Mouse (Mus musculus) kidney, embryonic 14.5 days (tissue): ENCODE measurements around the gene Tent5c. TPM values are rescaled to one million over a fixed set of nuclear protein-coding genes. Genes with fewer than 3 reads are reported as not detected.

Source experiments
- ATAC-seq: fragments of 200-750 bp; cut with Nextera tagmentation; 2 replicates; pipeline ENCODE4 v1.8.0; 2017; ENCODE audit warnings: moderate number of reproducible peaks, mild to moderate bottlenecking, moderate TSS enrichment, moderate library complexity; ENCODE audit not compliant: low FRiP score, low TSS enrichment
- H3K27ac ChIP-seq: fragments of 300-500 bp; sonication (generic); 2 replicates; pipeline ENCODE4 v1.5.1; 2014; ENCODE audit warnings: low read depth, mild to moderate bottlenecking, low read length, moderate library complexity, mixed read lengths
- H3K27me3 ChIP-seq: fragments of 300-500 bp; sonication (generic); 2 replicates; pipeline ENCODE4 v1.6.1; 2014; ENCODE audit warnings: mild to moderate bottlenecking, low read length; ENCODE audit not compliant: control insufficient read depth, insufficient read depth
- H3K36me3 ChIP-seq: fragments of 300-500 bp; sonication (generic); 2 replicates; pipeline ENCODE4 v1.6.1; 2014; ENCODE audit warnings: low read length, mixed read lengths; ENCODE audit not compliant: control insufficient read depth, insufficient read depth
- H3K4me1 ChIP-seq: fragments of 300-500 bp; sonication (generic); 2 replicates; pipeline ENCODE4 v1.6.1; 2014; ENCODE audit warnings: low read length, mixed read lengths; ENCODE audit not compliant: control insufficient read depth, insufficient read depth
- H3K4me2 ChIP-seq: fragments of 300-500 bp; sonication (generic); replicated peaks from 2 replicates; pipeline ENCODE4 v1.6.1; 2014; ENCODE audit warnings: low read depth, mild to moderate bottlenecking, low read length
- H3K4me3 ChIP-seq: fragments of 300-500 bp; sonication (generic); 2 replicates; pipeline ENCODE4 v1.5.1; 2014; ENCODE audit warnings: mild to moderate bottlenecking, low read length
- H3K9ac ChIP-seq: fragments of 300-500 bp; sonication (generic); 2 replicates; pipeline ENCODE4 v1.6.1; 2014; ENCODE audit warnings: low read depth, mild to moderate bottlenecking, low read length, moderate library complexity
- H3K9me3 ChIP-seq: fragments of 300-500 bp; sonication (generic); 2 replicates; pipeline ENCODE4 v1.6.1; 2016; ENCODE audit warnings: low read length; ENCODE audit not compliant: control insufficient read depth
- WGBS: fragments of 180-500 bp; shearing (Covaris S2); extraction: QIAGEN DNeasy Blood & Tissue Kit; methylation state at CpG from one replicate; pipeline ENCODE4 v1.1.7; 2014; 5-methylcytosine and 5-hydroxymethylcytosine counted together
- polyA plus RNA-seq: library from polyadenylated mRNA; unstranded; fragments of >200 nt; fragmentation: Nextera tagmentation; extraction: Ambion mirVana; gene quantifications from 2 replicates; pipeline ENCODE4 v1.2.1, GENCODE M21; 2014

Tent5c gene
- polyA plus RNA-seq, result 1.8 and 5.7 TPM in 2 replicates

GRCm38 (mm10) chr3:100489133-100490009 is at the start of gene Tent5c:
Tent5c (minus strand) TSS chr3:100489324.
- Histone ChIP-seq H3K27me3 (peaks cover 23% of the 10 kb centered on the region), H3K9ac (peak within 1 kb of the TSS; percentile 61), H3K4me1 (peaks cover 5% of the 10 kb centered on the region), H3K9me3 (no peaks in the 10 kb centered on the region), H3K4me3 (peak within 1 kb of the TSS; percentile 62), H3K4me2 (peak within 1 kb of the TSS; percentile 98), H3K36me3 (no peaks in the 10 kb centered on the region), H3K27ac (no peak within 1 kb of the TSS)
- WGBS, result under 1% methylated on average over 49 of the region's 73 CpGs
- ATAC-seq, result peak; percentile 96

GRCm38 (mm10) chr3:100536686-100537085 is 47.6 kb upstream of the Tent5c start:
- H3K4me2 ChIP-seq, result no peak overlapping the region
- ATAC-seq, result no peak
- 95% methylated on average over 2 of the region's 2 CpGs for WGBS
- H3K27me3 ChIP-seq, result no peaks in the 10 kb centered on the region
- H3K9me3 ChIP-seq, result no peaks in the 10 kb centered on the region
- no peak overlapping the region for H3K27ac ChIP-seq
- no peak overlapping the region for H3K9ac ChIP-seq
- H3K4me1 ChIP-seq, result no peaks in the 10 kb centered on the region
- H3K36me3 ChIP-seq, result no peaks in the 10 kb centered on the region
- H3K4me3 ChIP-seq, result no peak overlapping the region

- Histone ChIP-seq H3K27ac (no peak overlapping the region), H3K27me3 (no peaks in the 10 kb centered on the region), H3K9me3 (no peaks in the 10 kb centered on the region), H3K4me1 (no peaks in the 10 kb centered on the region), H3K4me3 (no peak overlapping the region), H3K36me3 (no peaks in the 10 kb centered on the region), H3K9ac (no peak overlapping the region), H3K4me2 (no peak overlapping the region)
- 76% methylated on average over 4 of the region's 4 CpGs for WGBS
- ATAC-seq, result no peak
These were observed 46.8 kb upstream of the Tent5c start for GRCm38 (mm10) chr3:100535902-100536301.

DNA sequence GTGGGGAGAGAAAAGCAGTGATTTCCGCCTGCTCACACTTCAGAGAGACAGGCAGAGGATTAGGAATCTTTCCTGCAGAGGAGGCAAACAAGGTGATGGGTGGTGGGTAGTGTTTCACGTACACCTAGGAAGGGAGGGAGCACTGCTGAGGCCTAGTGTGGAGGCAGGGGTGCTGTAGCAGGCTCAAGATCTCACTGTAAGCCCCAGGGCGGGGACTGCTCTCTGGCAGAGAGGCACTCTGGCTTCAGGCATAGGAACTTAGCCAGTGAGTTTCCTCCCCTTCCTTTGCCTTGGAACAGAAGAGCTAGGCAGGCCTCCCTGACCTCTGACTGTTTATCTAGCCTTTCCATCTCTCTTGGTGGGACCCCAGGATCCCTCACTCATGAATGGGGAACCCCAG is 46.2 kb upstream of the Tent5c start:
- H3K9ac ChIP-seq, result no peak overlapping the region
- H3K27ac ChIP-seq, result no peak overlapping the region
- no peaks in the 10 kb centered on the region for H3K36me3 ChIP-seq
- no peak overlapping the region for H3K4me3 ChIP-seq
- ATAC-seq, result no peak
- 49% methylated on average over 3 of the region's 3 CpGs for WGBS
- H3K9me3 ChIP-seq, result no peaks in the 10 kb centered on the region
- H3K4me1 ChIP-seq, result no peaks in the 10 kb centered on the region
- no peak overlapping the region for H3K4me2 ChIP-seq
- no peaks in the 10 kb centered on the region for H3K27me3 ChIP-seq

GRCm38 (mm10) chr3:100534394-100534793 is 45.3 kb upstream of the Tent5c start:
- 85% methylated on average over 3 of the region's 3 CpGs for WGBS
- Histone ChIP-seq H3K27ac (no peak overlapping the region), H3K9me3 (no peaks in the 10 kb centered on the region), H3K4me2 (no peak overlapping the region), H3K4me3 (no peak overlapping the region), H3K9ac (no peak overlapping the region), H3K36me3 (no peaks in the 10 kb centered on the region), H3K4me1 (no peaks in the 10 kb centered on the region), H3K27me3 (no peaks in the 10 kb centered on the region)
- no peak for ATAC-seq

- ATAC-seq, result no peak
These were observed 44.3 kb upstream of the Tent5c start for GRCm38 (mm10) chr3:100533429-100533828.

GRCm38 (mm10) chr3:100530919-100531318 is 41.8 kb upstream of the Tent5c start:
- H3K9me3 ChIP-seq, result no peaks in the 10 kb centered on the region
- no peaks in the 10 kb centered on the region for H3K36me3 ChIP-seq
- H3K4me3 ChIP-seq, result no peak overlapping the region
- no peaks in the 10 kb centered on the region for H3K27me3 ChIP-seq
- WGBS, result 93% methylated on average over 5 of the region's 5 CpGs
- H3K4me1 ChIP-seq, result no peaks in the 10 kb centered on the region
- no peak overlapping the region for H3K27ac ChIP-seq
- no peak overlapping the region for H3K9ac ChIP-seq
- no peak for ATAC-seq
- H3K4me2 ChIP-seq, result no peak overlapping the region

More at GRCm38 (mm10) chr3:100533429-100533828, 44.3 kb upstream of the Tent5c start:
- Histone ChIP-seq H3K36me3 (no peaks in the 10 kb centered on the region), H3K27ac (no peak overlapping the region), H3K4me3 (no peak overlapping the region), H3K4me1 (no peaks in the 10 kb centered on the region), H3K9me3 (no peaks in the 10 kb centered on the region), H3K9ac (no peak overlapping the region), H3K27me3 (no peaks in the 10 kb centered on the region), H3K4me2 (no peak overlapping the region)

DNA sequence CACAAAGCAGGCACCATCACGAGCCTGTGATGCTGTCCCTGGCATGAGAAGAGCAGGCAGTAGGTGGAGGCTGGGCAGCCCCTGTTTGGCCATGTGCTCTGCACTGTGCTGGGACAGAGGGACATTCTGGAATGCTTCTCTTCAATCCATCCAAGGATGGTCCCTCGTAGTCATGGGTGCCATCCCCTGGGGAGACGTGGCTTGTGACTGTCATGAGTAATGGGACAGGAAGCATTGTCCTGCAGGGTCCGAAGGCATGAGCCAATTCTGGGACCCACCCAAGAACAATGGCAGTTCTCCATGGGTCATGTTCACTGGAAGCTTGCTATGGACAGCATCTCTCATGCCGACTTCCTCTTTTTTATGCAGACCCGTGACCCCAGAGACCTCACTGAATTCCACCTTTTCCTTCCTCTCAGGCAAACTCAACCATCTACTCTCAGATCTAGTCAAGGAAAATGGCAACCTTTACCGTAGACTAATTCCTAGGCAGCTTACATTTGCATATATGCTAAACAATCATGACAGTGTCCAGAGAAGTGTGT is 41.2 kb upstream of the Tent5c start:
- WGBS, result 85% methylated on average over 7 of the region's 7 CpGs

GRCm38 (mm10) chr3:100522671-100523070 is 33.5 kb upstream of the Tent5c start:
- ATAC-seq, result no peak
- 78% methylated on average over 7 of the region's 7 CpGs for WGBS

More for the DNA sequence above, 41.2 kb upstream of the Tent5c start:
- Histone ChIP-seq H3K36me3 (no peaks in the 10 kb centered on the region), H3K27ac (no peak overlapping the region), H3K9me3 (no peaks in the 10 kb centered on the region), H3K27me3 (no peaks in the 10 kb centered on the region), H3K4me1 (no peaks in the 10 kb centered on the region), H3K9ac (no peak overlapping the region), H3K4me3 (no peak overlapping the region), H3K4me2 (no peak overlapping the region)
- no peak for ATAC-seq

More at GRCm38 (mm10) chr3:100522671-100523070, 33.5 kb upstream of the Tent5c start:
- Histone ChIP-seq H3K4me1 (no peaks in the 10 kb centered on the region), H3K36me3 (no peaks in the 10 kb centered on the region), H3K27ac (no peak overlapping the region), H3K4me3 (no peak overlapping the region), H3K27me3 (no peaks in the 10 kb centered on the region), H3K4me2 (no peak overlapping the region), H3K9me3 (no peaks in the 10 kb centered on the region), H3K9ac (no peak overlapping the region)
